Mouse (Mus musculus): ENCODE measurements around the gene Fgf15. TPM values are rescaled to one million over a fixed set of nuclear protein-coding genes. Genes with fewer than 3 reads are reported as not detected.

The Fgf15 gene
- total and polyA plus RNA-seq, 3 experiments: 16.6 to 19.1 TPM; not detected in 1

GRCm38 (mm10) chr7:144941242-144941831 lies 45.0 kb downstream of the Fgf15 start:
- no peak for DNase-seq (ENCODE audit: low read depth, low spot score)
- Histone ChIP-seq H3K79me2 (ENCODE audit: control insufficient read depth, insufficient read depth, low read length, poor library complexity) (no peaks in the 10 kb centered on the region), H3K9me3 (replicated peaks; ENCODE audit: insufficient read depth, low read length) (no peaks in the 10 kb centered on the region), H3K9ac (ENCODE audit: control insufficient read depth, low read depth, low read length, poor library complexity, severe bottlenecking) (no peak overlapping the region), H3K27me3 (ENCODE audit: control insufficient read depth in 1 of 2, insufficient read depth in 2 of 2, low read length in 2 of 2) (no peaks in the 10 kb centered on the region), H3K4me1 (ENCODE audit: control insufficient read depth in 1 of 2, insufficient read depth in 2 of 2, low read length in 2 of 2) (no peaks in the 10 kb centered on the region), H3K4me3 (ENCODE audit: control insufficient read depth in 1 of 2, insufficient read depth in 1 of 2, low read depth in 2 of 2, low read length in 2 of 2) (no peak overlapping the region), H3K36me3 (ENCODE audit: control insufficient read depth in 1 of 2, insufficient read depth in 2 of 2, low read length in 2 of 2) (no peaks in the 10 kb centered on the region), H3K27ac (ENCODE audit: control insufficient read depth, low read depth, low read length) (no peak overlapping the region)
- TF ChIP-seq TBP (IDR thresholded peaks at IDR 0.05; ENCODE audit: low read depth, low read length) (no peak), USF1 (IDR thresholded peaks at IDR 0.05; ENCODE audit: low read depth, low read length) (no peak), ZMIZ1 (IDR thresholded peaks at IDR 0.05; ENCODE audit: low read depth, low read length) (no peak), ZKSCAN1 (IDR thresholded peaks at IDR 0.05; ENCODE audit: low read depth, low read length) (no peak), MYC (IDR thresholded peaks at IDR 0.05; ENCODE audit: low read depth, low read length) (no peak), POLR2AphosphoS5 (IDR thresholded peaks at IDR 0.05; ENCODE audit: borderline replicate concordance, low read depth, low read length) (no peak), E2F4 (IDR thresholded peaks at IDR 0.05; ENCODE audit: borderline replicate concordance, low read depth, low read length) (no peak), CTCF (IDR thresholded peaks at IDR 0.05 in 2 of 3, conservative IDR thresholded peaks at IDR 0.05 in 1 of 3; ENCODE audit: control insufficient read depth in 1 of 3, insufficient read depth in 1 of 3, low read depth in 2 of 3, low read length in 3 of 3, poor library complexity in 1 of 3, severe bottlenecking in 1 of 3) (no peak), SIN3A (IDR thresholded peaks at IDR 0.05; ENCODE audit: low read length) (no peak), JUND (IDR thresholded peaks at IDR 0.05; ENCODE audit: low read depth, low read length) (no peak), EP300 (IDR thresholded peaks at IDR 0.05; ENCODE audit: low read depth in 1 of 2, low read length in 2 of 2) (no peak), GATA1 (IDR thresholded peaks at IDR 0.05; ENCODE audit: low read depth, low read length) (no peak), MEF2A (IDR thresholded peaks at IDR 0.05; ENCODE audit: extremely low read depth, insufficient replicate concordance, low read depth, low read length, poor library complexity, severe bottlenecking) (no peak), ELF1 (IDR thresholded peaks at IDR 0.05; ENCODE audit: low read depth, low read length) (no peak), ZC3H11A (IDR thresholded peaks at IDR 0.05; ENCODE audit: low read depth, low read length) (no peak), MAZ (IDR thresholded peaks at IDR 0.05; ENCODE audit: low read depth, low read length) (no peak)

DNA sequence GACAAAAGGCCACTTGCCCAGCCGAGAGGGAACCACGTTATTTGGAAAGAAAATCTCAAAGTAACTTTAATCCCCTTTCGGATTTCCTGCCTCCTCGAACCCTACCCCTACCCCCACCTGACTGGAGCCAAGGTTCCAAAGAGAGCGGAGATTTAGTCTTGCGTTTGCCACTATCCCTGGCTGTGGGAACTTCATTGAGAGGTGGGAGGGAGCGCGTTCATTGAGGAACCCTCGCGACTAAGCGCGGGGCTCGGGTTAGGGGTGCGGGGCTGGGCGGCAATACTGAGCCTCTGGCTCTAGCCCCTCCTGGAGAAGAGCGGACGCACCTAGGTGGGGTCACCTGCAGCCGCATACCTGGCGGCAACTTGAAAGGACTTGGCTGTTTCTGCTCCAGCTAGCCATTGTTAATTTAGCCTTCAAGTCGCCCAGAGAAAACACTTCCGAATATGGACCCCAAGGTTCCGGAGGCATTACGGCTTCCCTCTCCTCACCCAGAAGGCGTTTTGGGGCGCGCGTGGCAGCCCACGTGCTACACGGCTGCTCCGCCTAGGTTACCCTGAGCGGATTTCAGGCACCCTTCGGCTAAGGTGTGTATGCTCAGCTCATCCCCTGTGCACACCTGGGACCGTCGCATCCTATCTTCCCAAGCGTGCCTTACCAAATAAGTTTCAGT lies 45.9 kb downstream of the Fgf15 start:
- no peak for DNase-seq (ENCODE audit: low read depth, low spot score)
- H3K27me3 ChIP-seq (ENCODE audit: control insufficient read depth in 1 of 2, insufficient read depth in 2 of 2, low read length in 2 of 2): no peaks in the 10 kb centered on the region
- no peaks in the 10 kb centered on the region for H3K4me1 ChIP-seq (ENCODE audit: control insufficient read depth in 1 of 2, insufficient read depth in 2 of 2, low read length in 2 of 2)

More for the DNA sequence above, 45.9 kb downstream of the Fgf15 start:
- Histone ChIP-seq H3K9me3 (replicated peaks; ENCODE audit: insufficient read depth, low read length) (no peaks in the 10 kb centered on the region), H3K9ac (ENCODE audit: control insufficient read depth, low read depth, low read length, poor library complexity, severe bottlenecking) (no peak overlapping the region), H3K79me2 (ENCODE audit: control insufficient read depth, insufficient read depth, low read length, poor library complexity) (no peaks in the 10 kb centered on the region), H3K27ac (ENCODE audit: control insufficient read depth, low read depth, low read length) (no peak overlapping the region), H3K36me3 (ENCODE audit: control insufficient read depth in 1 of 2, insufficient read depth in 2 of 2, low read length in 2 of 2) (no peaks in the 10 kb centered on the region), H3K4me3 (ENCODE audit: control insufficient read depth in 1 of 2, insufficient read depth in 1 of 2, low read depth in 2 of 2, low read length in 2 of 2) (no peak overlapping the region)
- TF ChIP-seq E2F4 (IDR thresholded peaks at IDR 0.05; ENCODE audit: borderline replicate concordance, low read depth, low read length): no peak
- TF ChIP-seq MEF2A (IDR thresholded peaks at IDR 0.05; ENCODE audit: extremely low read depth, insufficient replicate concordance, low read depth, low read length, poor library complexity, severe bottlenecking): no peak
- no peak for TF ChIP-seq MXI1 (IDR thresholded peaks at IDR 0.05; ENCODE audit: low read depth, low read length)
- no peak for TF ChIP-seq BHLHE40 (IDR thresholded peaks at IDR 0.05; ENCODE audit: borderline replicate concordance, low read depth, low read length)
